Mouse (Mus musculus): ENCODE results near the gene Tmem151b. TPM values are rescaled to one million over a fixed set of nuclear protein-coding genes. Genes with fewer than 3 reads are reported as not detected.

Gene Tmem151b
- total RNA-seq, 2 experiments from 2014 or later: 0.13 to 0.23 TPM

DNA sequence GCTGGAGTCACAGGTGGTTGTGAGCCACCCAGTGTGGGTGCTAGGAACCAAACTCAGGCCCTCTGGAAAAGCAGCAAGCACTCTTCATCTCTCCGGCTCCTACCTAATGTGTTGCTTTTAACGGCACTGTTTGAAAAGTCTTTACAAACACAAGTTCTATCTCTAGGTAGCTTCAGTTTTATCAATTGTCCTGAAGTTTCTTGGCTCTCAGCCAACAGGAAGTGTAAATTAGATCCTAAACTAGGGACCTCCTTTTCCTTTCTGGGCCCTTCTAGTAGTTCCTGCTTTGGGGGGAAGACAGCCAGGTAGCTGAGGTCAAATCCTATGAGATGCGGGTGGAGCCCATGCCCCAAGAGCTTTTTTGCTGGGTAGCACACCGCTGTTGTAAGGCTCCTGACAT is 38.6 kb downstream of the Tmem151b start:
- DNase-seq: no peak

DNA sequence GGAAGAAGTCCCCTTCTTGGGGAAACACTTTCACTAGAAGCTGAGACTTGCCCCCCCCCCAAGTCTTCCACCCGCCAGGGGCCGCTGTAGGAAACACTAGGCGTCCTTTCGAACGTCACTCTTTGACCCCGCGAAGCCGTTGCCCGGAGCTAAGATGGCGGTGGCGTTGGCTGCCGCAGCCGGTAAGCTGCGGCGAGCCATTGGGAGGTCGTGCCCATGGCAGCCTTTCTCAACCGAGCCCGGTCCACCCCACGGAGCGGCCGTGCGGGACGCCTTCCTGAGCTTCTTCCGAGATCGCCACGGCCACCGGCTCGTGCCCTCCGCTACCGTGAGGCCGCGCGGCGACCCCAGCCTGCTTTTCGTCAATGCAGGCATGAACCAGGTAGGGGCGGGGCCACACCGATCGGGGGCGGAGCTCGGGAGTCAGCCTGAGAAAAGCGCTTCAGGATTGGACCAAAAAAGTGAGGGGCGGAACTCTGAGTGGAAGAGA is 42.7 kb downstream of the Tmem151b start, which contains the start of gene Aars2:
Aars2 (plus strand) TSS at position 142 of the 490 bp plus-strand sequence.
- DNase-seq: peak; percentile 95 to 98

DNA sequence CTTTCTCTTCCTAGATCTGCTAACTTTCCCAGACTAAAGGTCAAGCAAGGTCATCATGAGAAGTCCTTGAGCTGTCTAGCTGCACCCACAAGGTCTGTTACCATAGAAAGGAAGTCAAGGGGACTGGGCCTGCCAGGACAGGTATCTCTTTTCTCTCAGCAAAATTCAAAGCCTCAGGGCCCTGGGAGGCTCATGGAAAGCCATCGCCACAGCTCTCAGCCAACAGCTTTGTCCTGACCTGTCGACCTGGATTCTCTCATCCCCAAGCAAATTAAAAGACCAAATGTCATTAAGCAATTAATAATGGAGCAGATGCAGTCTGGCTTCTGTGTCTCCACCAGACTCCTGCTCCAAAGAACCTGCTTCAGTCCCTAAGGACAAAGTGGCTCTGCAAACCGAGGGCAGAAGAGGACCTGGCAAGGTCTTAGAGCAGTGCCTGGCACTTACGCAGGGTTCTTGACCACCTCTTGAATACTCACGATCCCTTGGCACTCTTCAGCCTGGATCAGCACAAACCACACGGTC is 43.5 kb downstream of the Tmem151b start:
- DNase-seq: no peak

DNA sequence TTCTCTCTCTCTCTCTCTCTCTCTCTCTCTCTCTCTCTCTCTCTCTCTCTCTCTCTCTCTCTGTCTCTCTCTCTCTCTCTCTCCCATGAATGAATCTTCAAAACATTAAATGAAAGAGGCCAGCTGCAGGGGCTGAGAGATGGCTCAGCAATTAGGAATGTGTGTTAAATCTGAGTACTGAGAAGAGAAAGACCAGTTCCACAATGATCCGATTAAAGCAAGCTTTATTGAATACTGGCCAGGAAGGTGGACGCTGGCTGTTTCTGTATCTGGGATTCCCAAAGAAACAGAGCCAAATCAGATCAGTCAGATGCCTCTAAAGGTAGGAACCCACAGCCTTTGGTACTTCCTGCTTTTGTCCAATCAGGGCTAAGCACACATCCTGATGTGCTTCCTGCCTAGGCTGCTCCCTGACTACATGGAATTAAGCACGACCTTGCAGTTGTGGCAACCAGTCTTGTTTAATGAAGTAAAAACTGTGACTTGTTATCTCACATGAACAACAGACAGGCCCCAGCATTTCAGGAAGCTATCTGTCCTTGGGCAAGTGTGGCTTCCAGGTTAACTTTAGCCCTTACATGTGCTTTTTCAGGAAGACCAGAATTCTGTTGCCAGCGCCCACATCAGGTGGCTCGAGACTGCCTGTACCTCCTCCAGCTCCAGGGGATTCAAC is 46.0 kb downstream of the Tmem151b start:
- DNase-seq: no peak

GRCm38 (mm10) chr17:45502324-45502723 is 47.2 kb downstream of the Tmem151b start:
- DNase-seq: no peak

GRCm38 (mm10) chr17:45500981-45501380 is 48.5 kb downstream of the Tmem151b start:
- DNase-seq: peak in 1 of 2 experiments; percentile 26

DNA sequence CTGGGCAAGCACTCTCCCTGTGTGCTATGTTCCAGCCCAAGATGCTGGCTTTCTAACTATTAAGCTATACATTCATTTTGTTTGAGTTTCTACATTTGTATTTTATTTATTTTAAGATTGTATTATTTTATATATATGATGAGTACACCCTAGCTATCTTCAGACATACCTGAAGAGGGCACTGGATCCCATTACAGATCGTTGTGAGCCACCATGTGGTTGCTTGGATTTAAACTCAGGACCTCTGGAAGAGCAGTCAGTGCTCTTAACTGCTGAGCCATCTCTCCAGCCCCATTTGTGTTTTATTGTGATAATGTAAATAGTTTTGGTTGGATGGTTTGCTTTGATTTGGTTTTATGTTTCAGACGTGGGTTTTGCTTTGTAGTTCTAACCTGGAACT is 50.0 kb downstream of the Tmem151b start:
- no peak for DNase-seq

DNA sequence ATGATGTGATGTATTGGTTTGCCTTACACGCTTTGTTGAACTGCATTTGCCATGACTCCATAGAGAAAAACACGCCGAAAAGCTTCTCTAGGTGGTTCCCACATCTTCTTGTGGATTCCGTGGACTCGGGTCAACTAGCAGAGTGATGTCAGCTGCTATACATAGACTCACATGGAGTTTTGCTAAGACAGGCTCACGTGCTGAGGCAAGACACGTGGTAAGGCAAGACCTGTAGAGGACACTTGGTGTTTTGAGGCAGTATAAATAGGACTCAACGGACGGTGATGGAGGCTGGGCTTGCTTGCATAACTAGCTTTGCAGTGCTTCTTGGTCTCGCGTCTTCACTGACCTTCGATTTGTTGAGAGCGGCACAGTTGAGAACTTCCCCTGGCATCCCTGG is 51.1 kb downstream of the Tmem151b start:
- DNase-seq: no peak

GRCm38 (mm10) chr17:45495398-45495797 is 54.1 kb downstream of the Tmem151b start:
- no peak for DNase-seq

Other genes starting within 250 kb of the Tmem151b start
- gene Cdc5l, start 115.9 kb downstream of the Tmem151b start, total RNA-seq (2021): 10 to 100 TPM; 41.3 to 46.8 TPM
- not detected for gene Spats1, start 74.3 kb downstream of the Tmem151b start, total RNA-seq (2021)
- gene Aars2, start 42.8 kb downstream of the Tmem151b start, total RNA-seq (2021): 10 to 100 TPM; 16.8 to 17.4 TPM
- not detected for gene Tcte1, start 26.2 kb downstream of the Tmem151b start, total RNA-seq (2021)
- gene Nfkbie, start 6.0 kb upstream of the Tmem151b start, total RNA-seq (2021): 1 to 10 TPM; 3.7 TPM
- gene Slc35b2, start 14.2 kb upstream of the Tmem151b start, total RNA-seq (2021): 10 to 100 TPM; 43.4 to 75.9 TPM
- 1,000 to 10,000 TPM; 1,888 to 2,360 TPM for gene Hsp90ab1, start 23.6 kb upstream of the Tmem151b start, total RNA-seq (2021)
- gene Slc29a1, start 49.9 kb upstream of the Tmem151b start, total RNA-seq (2021): 100 to 1,000 TPM; 132 to 137 TPM
- gene Mymx, start 52.4 kb upstream of the Tmem151b start, total RNA-seq (2021): not detected
- gene Capn11, start 109.6 kb upstream of the Tmem151b start, total RNA-seq (2021): not detected
- gene Mrpl14, start 136.6 kb upstream of the Tmem151b start, total RNA-seq (2021): 100 to 1,000 TPM; 115 to 118 TPM
- gene Tmem63b, start 137.2 kb upstream of the Tmem151b start, total RNA-seq (2021): 10 to 100 TPM; 40.0 to 45.2 TPM
- gene 1600014C23Rik, start 184.2 kb upstream of the Tmem151b start, total RNA-seq (2021): not detected

All from adrenal gland, postnatal 36 days (tissue).